Mouse (Mus musculus): Measurements from ENCODE around the gene Adgrf3.
"Not testable (repeated sequence)": the region's sequence is repeated elsewhere in the genome, so short reads cannot be mapped to it uniquely, and the experiment has no call there.

The Adgrf3 gene

GRCm38 (mm10) chr5:30205493-30205892 is at the start of gene Adgrf3:
Gene Adgrf3, minus strand, starts transcription at chr5:30205722.
- no peak for DNase-seq

GRCm38 (mm10) chr5:30247666-30248065 is 42.1 kb upstream of the Adgrf3 start:
- DNase-seq = no peak

GRCm38 (mm10) chr5:30245861-30246416 is 40.4 kb upstream of the Adgrf3 start:
- DNase-seq = no peak

GRCm38 (mm10) chr5:30243741-30244140 is 38.2 kb upstream of the Adgrf3 start:
- DNase-seq = no peak

GRCm38 (mm10) chr5:30242410-30242809 is 36.9 kb upstream of the Adgrf3 start:
- no peak for DNase-seq

GRCm38 (mm10) chr5:30240552-30240951 is 35.0 kb upstream of the Adgrf3 start:
- DNase-seq = no peak

GRCm38 (mm10) chr5:30238533-30238932 is 33.0 kb upstream of the Adgrf3 start:
- no peak for DNase-seq

- no peak for DNase-seq
Measured at GRCm38 (mm10) chr5:30235641-30236126, 30.2 kb upstream of the Adgrf3 start.

DNA sequence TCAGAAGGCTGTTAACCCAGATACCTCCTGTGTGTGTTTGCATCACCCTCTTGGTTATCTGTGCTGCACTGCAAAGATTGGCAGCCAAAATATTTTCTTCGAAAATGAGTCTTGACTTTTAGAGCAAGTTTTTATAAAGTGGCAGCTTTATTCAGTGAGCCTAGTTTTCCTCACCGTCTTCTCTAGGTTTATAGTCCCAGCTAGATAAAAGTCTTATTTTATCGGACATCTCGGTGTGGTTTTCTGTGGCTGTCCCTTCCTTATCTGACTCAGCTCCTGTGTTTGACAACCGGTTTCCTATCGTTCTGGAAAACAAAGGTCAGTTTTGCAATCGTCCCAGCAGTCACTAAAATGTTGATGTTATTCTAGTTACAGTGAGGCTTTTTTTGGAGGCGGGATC is 28.5 kb upstream of the Adgrf3 start:
- no peak for DNase-seq

- DNase-seq = peak; percentile 21
Measured at GRCm38 (mm10) chr5:30233042-30233441, 27.5 kb upstream of the Adgrf3 start.

GRCm38 (mm10) chr5:30232271-30232971 is 26.9 kb upstream of the Adgrf3 start, which contains the start of gene Selenoi:
Gene Selenoi, plus strand, starts transcription at chr5:30232581.
- peak; percentile 97 for DNase-seq

GRCm38 (mm10) chr5:30231891-30232270 is 26.4 kb upstream of the Adgrf3 start:
- DNase-seq = no peak

GRCm38 (mm10) chr5:30230901-30231300 is 25.4 kb upstream of the Adgrf3 start:
- DNase-seq = peak; percentile 38

GRCm38 (mm10) chr5:30222681-30223080 is 17.2 kb upstream of the Adgrf3 start:
- no peak for DNase-seq

- no peak for DNase-seq
Measured at GRCm38 (mm10) chr5:30220666-30221065, 15.1 kb upstream of the Adgrf3 start.

DNA sequence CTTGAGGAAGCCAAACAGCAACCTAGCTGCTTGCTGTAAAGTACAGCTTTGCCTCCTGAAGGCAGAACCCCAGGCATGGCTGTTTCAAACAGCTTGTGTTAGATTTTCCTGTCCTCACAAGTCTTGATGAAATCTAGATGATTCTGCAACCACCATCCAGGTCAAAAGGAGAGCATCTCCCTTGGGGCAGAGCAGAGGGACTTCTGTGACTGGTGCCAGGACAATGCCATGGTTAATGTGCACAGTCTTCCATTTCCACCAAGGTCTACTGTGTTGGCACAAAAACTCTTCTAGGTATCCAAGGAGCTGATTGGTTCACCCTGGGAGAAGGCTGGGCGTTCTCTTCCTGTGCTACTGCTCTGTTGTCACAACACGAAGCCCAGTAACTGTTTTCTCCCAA is 14.2 kb upstream of the Adgrf3 start:
- no peak for DNase-seq

- DNase-seq = no peak
Measured at GRCm38 (mm10) chr5:30215970-30216369, 10.4 kb upstream of the Adgrf3 start.

GRCm38 (mm10) chr5:30214889-30215288 is 9.4 kb upstream of the Adgrf3 start:
- DNase-seq = peak; percentile 71

- not testable (repeated sequence) for DNase-seq
Measured at GRCm38 (mm10) chr5:30210758-30211157, 5.2 kb upstream of the Adgrf3 start.

DNA sequence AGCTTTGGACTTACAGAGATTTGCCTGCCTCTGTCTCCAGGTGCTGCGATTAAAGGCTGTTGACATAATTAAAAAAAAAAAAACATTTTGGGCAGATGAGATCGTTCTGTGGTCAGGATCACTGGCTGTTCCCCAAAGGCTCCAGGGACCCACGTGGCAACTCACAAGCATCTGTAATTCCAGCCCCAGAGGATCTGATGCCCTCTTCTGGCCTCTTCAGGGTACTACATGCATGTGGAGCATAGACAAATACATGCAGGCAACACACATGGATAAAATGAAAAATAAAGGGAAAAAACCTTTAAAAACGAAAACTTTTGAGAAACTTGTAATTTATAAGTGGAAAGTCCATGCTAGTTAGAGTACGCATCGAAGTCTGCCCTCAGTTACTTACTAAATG is 1.8 kb upstream of the Adgrf3 start:
- DNase-seq = no peak

DNA sequence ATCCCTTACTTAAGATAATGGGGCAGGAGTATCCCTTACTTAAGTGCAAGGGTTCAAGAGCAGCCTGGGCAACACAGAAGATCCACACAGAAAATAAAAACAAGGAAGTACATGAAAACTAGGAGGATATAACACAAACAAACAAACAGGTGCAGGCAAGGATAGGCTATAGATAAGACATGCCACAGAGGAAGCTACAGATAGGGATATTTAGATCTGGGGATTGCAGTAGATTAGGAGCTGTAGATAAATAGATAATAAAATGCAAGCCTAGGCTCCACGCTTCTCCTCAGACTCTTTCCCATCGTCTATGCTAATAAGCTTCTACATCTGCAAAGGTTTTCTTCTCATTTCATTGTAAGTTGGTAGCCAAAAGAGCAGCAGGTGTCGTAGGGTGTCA is 488 bp downstream of the Adgrf3 start:
- DNase-seq = no peak

- no peak for DNase-seq
Measured at GRCm38 (mm10) chr5:30204441-30204840, 1.1 kb downstream of the Adgrf3 start.

- no peak for DNase-seq
Measured at GRCm38 (mm10) chr5:30203216-30203885, 2.2 kb downstream of the Adgrf3 start.

DNA sequence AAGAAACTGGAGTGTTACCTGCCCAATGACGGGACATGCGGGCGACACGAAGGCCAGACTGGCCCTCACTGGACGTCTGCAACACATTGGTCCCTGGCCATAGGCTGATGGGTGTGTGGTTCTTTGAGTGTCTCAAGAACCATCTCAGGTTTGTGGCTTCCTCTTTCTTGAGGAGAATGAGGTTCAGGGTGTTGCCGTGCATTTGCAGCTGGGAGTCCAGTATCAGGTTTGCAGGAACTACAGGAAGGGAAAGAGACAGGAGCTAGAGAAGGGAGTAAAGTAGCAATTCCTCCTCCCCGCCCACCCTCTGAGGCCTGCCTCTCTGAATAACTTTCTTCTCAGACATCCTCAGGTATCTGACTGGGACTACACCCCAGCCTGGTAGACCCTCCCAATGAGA is 3.3 kb downstream of the Adgrf3 start:
- DNase-seq = no peak
